24 mouse cellular contexts compared by ENCODE assay signal in genomic region chr3:94375861-94376260, GRCm38 (mm10). TPM values are rescaled to one million over a fixed set of nuclear protein-coding genes. Genes with fewer than 3 reads are reported as not detected.
"Had no signal": no experiment of that assay in that cellular context is flagged by ENCODE, and none has a peak within 500 bp of the region (broad histone marks: within the 10 kb centered on the region; RNA-seq: fewer than 3 reads in every experiment).

No protein-coding gene starts in this region.

- H3K36me3 ChIP-seq: intestine, embryonic 15.5 days; kidney, embryonic 15.5 days; limb, embryonic 12.5 days; limb, embryonic 15.5 days; lung, embryonic 15.5 days; midbrain, embryonic 10.5 days; midbrain, embryonic 13.5 days; stomach, embryonic 15.5 days had no signal

- H3K4me3 ChIP-seq: intestine, embryonic 15.5 days; kidney, embryonic 15.5 days; limb, embryonic 12.5 days; limb, embryonic 15.5 days; lung, embryonic 15.5 days; megakaryocyte, embryonic 14.5 days; midbrain, embryonic 10.5 days; midbrain, embryonic 13.5 days; stomach, embryonic 15.5 days had no signal

- H3K27ac ChIP-seq: intestine, embryonic 15.5 days; kidney, embryonic 15.5 days; limb, embryonic 12.5 days; limb, embryonic 15.5 days; liver, embryonic 14.5 days; lung, embryonic 15.5 days; midbrain, embryonic 10.5 days; midbrain, embryonic 13.5 days; stomach, embryonic 15.5 days had no signal

- DNase-seq: kidney, adult 11 months; kidney, adult 8-10 months; kidney, postnatal 14 days; kidney, postnatal 4 days; left cerebral cortex, postnatal 4 days; liver, postnatal 0 days; lung, postnatal 10 days; lung, postnatal 36 days; right cerebral cortex, postnatal 25 days; spleen, adult 18-20 months had no signal

- H3K27me3 ChIP-seq: kidney, embryonic 15.5 days; limb, embryonic 15.5 days; lung, embryonic 15.5 days; stomach, embryonic 15.5 days had no signal

RNA-seq across cellular contexts. Expression of gene Rorc, which starts 3.3 kb away (rescaled TPM):
- polyA plus RNA-seq: neural tube, embryonic 11.5 days had no signal

RNA-seq across cellular contexts. Expression of gene C2cd4d, which starts 13.6 kb away (rescaled TPM):
- polyA plus RNA-seq: liver, embryonic 11.5 days had no signal

RNA-seq across cellular contexts. Expression of gene Lingo4, which starts 22.5 kb away (rescaled TPM):
- polyA plus RNA-seq: limb, embryonic 12.5 days; liver, embryonic 11.5 days had no signal

RNA-seq across cellular contexts. Expression of gene Them5, which starts 34.0 kb away (rescaled TPM):
- polyA plus RNA-seq: intestine, embryonic 15.5 days; kidney, embryonic 15.5 days; liver, embryonic 11.5 days; liver, embryonic 14.5 days; liver, postnatal 0 days; midbrain, embryonic 10.5 days; midbrain, postnatal 0 days; neural tube, embryonic 14.5 days had no signal
